Mouse (Mus musculus) WW6 (cell line): Measurements from ENCODE around the gene Ppp1r9a.

Source experiments
- DNase-seq: peaks from one replicate; pipeline ENCODE4 v3.0.0-alpha.2; 2013; ENCODE audit warnings: low read depth, low spot score

The Ppp1r9a gene

DNA sequence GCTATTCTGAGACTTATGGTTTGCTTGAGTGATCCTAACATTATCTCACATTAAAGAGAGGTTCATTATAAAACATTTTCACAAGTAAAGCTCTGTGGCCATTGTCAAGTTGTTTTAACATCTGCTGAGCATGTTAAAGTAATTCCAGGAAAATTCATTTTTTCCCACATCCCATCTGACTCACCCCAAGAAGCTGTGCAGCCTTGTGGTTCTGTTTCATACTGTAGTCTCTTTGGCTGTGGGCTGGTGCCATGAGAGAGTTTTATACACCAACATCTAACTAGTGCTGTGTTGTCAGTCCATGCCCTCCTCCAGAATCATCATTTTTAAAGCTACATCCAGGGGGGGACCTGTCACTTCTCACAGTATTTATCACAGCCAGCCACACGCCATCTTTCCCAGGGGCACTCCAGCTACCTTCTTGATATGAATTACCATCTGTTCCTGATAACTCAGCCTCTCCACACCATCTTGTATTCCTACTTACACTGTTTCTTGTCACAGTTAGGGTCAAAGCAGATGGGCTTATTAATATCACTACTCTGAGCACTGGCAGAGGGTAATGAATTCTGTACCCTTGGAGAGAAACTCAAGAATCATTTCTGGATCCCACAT is 252.7 kb downstream of the Ppp1r9a start:
- DNase-seq, result no peak

DNA sequence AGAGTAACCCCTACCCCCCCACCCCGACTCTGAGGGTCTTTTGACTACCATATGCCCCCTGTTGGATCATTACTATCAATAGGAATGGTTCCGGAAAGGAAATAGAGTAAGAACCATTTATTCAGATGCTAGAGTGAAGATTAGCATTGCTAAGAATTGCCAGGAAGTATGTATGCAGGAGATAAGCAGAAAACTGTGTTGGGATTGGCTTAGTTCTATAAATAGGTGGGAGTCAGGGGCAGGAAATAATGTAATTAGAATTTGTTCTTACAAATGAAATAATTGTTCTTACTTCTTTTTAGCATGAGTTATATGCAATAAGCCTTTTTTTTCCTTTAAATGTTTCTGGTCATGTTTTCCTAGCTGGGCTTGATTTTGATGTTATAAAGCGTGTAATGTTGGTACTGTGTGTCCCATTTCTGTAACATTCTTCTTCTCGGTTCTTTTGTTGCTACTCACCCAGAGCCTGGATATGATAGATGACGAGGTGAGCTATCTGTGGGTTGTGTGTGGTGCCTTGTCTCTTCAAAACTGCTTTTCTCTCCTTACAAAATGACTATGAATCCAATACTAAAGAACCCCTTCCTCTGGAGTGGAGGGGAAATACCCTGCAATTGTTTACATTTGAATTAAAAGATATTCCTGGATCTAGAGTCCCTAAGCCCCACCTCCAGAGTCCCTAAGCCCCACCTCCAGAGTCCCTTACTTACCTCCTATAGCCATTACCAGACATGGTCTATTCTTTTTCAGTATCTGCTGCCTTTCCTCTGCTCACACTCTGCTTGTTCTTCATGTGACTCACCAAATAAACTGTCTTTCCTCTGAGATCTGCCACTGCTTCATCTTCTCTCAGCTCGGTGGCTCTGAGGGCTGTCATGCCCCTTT is 254.1 kb downstream of the Ppp1r9a start:
- DNase-seq, result no peak

DNA sequence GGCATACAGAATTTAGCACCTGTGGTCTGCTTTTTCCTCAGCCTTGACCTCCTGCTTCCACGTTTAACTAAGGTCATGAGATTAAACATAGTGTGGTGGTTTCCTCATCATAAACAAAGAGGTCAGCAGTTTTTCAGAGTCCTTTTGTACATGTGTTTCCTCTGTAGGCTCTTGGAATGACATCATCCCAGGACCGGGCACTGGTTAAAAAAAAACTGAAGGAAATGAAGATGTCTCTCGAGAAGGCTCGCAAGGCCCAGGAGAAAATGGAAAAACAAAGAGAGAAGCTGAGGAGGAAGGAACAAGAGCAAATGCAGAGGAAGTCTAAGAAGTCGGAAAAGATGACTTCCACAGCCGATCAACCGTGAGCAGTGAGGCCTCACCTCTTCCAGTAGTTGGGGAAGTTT is 256.7 kb downstream of the Ppp1r9a start:
- DNase-seq, result no peak

DNA sequence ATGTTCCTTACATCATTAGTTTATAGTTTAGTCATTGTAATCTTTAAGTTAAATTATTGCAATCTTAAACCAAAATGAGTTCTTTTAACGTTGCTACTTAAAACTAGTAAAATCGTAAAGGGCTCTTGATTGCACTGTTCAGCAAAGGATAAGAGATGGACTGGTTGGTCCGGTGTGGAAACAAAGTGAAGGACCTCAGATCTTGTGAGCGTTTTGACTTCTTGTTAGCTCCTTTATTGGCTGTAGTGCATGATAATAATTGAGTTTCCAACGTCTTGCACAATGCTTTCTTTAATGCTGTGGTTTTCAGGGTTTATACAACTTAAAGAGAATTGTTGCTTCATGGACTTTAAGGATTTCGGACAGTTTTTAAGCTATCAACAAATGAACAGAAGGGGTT is 259.3 kb downstream of the Ppp1r9a start:
- no peak for DNase-seq

DNA sequence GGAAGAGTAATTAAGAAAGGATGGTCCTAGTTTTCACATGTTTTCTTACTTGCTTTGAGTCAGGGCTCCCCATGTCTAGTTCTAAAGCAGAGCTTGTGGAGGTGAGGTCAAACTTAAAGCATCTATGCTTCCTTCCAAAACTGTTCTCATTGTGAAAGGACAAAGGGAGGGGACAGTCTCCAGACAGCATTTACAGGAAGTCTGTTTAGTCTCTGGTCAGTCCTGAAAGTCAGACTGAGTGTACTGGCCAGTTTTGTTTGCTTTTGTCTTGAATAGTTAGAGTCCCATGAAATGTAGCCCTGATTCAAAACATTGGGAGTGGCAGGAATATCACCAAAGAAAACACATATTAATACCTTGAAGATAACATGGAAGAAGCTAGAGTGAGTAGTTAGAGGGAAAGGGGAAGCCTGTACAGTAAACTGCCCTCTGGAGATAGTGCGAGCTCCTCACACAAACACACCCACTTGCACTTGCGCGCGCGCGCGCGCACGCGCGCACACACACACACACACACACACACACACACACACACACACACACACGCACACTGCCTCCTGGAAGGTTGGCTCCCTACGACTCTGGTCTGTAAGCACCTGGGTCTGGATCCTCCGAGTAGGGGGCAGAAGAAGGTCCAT is 260.9 kb downstream of the Ppp1r9a start:
- no peak for DNase-seq

DNA sequence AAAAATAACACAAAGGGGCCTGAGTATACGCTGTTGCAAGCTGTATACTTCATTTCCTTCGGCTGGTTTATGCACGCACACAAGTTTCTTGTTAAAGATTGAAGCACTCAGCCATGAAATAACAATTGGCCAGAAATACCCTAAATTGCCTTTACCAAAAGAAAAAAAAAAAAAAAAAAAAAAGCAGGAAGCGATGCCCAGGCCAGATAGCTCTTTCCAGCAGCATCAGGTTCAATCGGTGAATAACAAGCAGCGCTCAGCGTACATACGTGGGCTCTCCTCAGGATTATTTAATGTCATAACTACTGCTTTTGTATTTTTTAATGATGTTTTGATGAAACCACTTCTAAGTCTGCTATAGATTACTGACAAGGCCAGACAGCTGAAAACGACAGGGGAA is 262.1 kb downstream of the Ppp1r9a start:
- DNase-seq, result no peak

DNA sequence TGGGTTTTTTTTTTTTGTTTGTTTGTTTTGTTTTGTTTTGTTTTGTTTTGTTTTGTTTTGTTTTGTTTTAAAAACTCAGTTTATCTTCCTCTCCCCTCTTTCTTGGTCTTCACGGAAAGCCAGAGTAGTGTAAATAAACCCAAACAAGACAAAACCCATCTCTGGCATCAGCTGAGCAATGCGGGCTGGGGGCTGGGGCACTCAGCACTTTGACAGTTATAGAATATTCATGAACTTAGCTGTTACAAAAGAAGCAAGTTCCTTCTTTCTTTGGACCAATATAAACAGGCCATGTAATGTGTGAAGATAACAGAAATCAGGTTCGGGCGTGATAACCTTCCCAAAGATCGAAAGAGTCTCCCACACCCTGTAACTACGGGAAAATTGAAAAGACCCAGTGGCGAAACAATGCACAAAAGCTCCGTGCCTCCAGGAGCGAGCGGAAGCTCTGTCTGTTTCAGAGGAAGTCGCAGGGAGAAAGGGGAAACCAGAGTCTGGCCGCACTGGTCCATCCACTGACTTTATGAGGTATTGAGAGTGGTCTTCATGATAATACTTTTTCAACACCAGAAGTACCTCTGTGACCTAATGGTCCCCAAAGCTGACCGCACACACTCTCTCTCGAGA is 264.4 kb downstream of the Ppp1r9a start:
- DNase-seq, result no peak

DNA sequence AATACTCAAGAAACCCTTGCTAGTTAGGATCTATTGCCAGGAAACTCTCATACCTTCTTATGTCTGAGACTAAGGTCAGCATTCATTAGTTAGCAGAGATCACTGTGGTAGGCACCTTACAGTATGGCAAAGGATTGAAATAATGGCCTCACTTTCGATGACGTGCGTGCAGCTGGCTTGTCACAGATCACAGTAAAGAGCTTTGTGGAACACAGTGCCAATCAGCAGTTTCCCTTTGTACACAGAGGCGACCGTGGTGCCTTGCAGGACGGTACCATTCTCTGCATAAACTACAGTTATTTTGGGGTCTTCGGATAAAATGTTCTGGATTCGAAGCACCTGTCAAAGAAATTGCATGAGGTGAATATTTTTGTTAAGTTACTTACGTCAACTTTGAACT is 265.4 kb downstream of the Ppp1r9a start:
- no peak for DNase-seq

DNA sequence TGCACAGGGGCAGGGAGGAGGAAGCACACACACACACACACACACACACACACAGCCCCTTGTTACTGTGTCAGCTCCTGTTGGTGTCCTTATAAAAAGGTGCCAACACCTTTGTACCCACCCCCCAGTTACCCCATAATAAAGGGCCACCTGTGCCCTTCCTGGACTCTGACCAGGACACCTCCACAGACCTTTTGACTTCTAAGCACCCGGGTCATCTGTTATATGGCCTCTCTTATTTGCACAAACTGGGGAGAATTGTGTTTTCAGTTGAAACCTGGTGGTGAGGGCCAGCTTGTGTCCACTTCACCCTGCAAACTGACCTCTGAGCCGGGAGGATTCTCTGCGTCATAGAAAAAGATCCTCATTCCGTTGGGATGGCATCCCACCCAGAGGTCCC is 268.7 kb downstream of the Ppp1r9a start:
- DNase-seq, result no peak

DNA sequence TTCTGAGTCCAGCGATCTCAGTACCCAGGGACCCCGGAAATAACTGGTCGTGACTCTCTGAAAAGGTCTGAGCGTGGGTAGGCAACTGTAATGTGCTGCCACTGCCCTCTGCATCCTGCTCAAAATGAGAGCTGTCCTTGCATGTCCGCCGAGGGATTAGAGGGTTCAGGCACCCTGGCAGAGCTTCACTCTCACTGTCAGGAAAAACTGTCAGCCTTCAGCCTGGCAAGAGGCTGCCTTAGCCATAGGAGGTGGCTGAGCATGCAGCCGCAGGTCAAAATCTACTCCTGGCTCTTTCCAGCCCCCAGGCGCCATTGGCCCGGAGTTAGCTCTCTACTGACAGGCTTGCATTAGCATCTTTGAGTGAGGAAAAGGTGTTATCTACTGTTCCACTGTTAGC is 269.9 kb downstream of the Ppp1r9a start:
- no peak for DNase-seq

DNA sequence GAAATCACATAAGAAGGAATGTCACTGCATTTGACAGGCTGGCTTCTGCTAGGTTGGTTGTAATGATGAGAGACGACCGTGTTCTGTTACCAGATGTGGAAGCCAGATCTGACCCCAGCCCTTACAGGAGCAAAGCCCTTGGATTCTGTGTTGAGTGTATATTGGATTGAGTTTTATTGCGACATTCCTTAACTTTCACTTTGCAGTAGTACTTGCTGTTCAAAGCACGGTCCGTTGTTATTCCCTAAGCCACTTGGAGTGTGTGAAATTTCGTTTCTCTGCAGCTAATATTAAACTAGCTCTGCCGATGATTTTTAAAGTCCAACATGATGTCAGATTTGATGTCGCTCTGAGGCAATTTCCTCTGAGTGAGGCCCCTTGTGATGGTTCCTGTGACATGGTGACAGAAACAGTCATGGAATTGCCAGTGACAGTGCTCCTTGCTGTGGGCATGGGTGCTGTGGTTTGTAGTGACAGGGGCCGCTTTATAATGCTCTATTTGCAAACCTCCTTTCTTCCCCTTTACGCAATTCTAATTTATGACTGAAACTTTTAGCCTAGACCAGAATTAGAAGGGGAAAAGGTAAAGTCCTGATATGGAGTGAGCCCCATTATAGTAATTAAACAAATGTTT is 271.6 kb downstream of the Ppp1r9a start:
- DNase-seq, result no peak

DNA sequence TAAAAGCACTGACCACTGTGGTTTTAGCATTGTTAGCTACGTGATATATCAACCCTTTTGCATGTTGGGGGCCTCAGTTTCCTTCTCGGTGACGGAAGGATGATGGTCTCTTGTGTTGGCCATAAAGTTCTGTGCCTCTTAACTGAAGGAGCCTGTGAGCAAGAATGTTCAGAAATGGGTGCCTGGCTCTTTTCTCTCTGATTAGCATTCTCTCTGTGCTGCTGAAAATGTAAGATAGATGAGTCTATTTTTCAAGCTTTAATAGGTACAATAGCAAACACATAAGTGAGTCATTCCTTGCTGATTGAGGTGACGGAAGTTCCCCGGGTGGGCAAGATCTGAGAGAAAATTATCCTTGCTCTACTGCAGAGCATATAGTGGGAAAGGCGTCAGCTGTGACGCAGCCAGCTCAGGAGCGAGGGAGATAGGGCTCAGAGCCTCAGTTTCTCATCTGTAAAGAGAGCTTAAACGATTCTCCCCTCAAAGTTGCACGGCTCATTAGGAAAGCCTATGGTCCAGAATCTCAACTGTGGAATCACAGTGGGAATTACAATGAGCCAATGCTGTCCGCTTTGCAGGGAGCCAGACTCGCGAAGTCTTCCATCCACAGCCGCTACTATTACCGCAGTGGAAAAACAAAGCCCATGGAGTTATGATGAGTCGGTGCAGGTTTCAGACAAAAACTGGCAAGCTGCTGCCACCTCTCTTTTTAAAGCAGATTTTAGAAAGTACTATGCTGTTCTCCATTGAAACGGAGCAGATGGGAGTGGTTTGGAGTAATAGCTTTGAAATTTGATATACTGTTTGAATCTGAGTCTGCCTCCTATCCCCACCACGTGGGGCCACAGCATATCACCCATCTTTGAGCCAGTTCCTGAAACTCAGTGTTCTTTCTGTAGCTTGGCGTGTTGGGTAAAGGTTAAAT is 275.5 kb downstream of the Ppp1r9a start:
- no peak for DNase-seq

DNA sequence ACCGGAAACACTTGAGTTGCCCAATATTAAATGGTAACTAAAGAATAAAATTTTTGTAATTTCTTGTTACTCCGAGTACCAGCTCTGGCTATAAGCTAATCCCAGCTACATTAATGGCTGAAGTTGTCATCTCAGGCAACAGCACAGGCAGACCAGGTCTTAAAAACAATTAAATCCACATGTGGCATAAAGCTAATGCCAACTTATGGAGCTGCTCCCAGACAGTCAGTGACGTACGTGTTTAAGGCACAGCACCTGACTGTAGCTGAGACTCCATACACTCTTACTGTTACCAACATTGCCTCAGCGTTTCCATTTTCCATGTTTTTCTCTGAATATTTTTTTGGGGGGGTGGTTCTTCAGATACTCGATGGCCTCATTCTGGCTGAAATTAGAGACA is 276.5 kb downstream of the Ppp1r9a start:
- DNase-seq, result no peak

DNA sequence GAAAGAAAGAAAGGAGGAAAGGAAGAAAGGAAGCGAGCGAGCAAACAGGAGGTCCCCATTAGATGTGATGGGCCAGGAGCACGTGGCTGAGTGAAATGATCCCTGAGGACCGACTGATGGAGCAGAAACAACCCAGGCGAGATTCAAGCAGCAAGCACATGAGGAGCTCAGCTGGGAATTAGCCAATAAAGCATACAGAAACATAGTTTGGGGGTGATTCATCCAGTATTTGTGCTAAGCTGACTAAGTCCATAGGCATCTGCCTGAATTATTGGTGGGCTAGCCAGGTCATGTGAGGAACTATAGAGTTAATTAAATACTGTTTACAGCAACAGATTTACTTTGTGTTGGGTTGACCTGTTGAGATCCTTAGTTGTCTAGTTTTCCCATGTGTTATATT is 277.9 kb downstream of the Ppp1r9a start:
- DNase-seq, result no peak

DNA sequence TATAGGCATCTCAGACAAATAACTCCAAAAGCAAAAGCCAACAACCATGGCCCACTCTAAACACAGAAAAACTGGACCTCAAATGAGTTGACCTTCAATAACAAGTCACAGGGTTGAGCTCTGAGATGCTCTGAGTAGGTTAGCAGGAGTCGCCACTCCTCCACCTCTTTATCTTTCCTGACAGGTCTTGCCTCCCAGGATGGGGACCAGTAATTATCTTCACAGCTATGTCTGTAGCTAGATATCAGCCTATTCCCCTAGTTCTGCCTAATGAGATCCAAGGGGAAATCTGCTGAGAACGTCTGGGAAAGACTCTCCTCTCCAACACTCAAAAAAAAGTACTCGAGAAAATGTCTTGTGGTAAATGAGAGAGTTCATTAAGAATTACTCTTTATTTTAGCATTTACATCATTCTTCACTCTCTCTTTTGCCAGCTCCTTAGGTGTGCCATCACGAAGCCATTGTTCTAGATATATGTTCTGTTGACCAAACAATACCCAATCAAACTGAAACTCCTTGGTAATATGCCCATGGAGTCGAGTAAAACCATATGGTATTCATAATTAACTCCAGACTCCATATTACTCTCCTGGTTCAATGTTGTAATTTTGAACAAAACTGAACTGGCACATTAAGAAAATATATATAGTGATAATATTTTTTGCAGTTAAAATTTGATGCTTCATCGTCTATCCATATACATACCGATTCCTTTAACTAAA is 283.7 kb downstream of the Ppp1r9a start:
- no peak for DNase-seq

DNA sequence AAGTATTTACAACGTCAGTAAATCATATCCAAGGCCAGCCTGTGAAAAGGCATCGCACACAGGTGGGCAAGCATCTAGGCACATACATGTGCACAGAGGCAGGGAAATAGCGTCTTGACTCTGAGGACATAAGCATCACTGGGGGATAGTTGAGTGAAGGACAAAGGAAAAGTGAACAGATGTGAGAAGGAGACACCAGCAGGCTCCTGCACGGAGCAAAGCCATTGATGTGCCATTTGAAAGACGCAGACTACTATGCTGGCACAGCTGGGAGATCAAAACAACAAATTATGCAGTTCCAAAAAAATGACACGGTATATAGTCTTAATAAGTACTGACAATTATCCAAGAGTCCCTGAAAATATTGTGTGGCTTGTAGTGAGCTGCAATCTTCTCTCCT is 284.9 kb downstream of the Ppp1r9a start:
- no peak for DNase-seq

DNA sequence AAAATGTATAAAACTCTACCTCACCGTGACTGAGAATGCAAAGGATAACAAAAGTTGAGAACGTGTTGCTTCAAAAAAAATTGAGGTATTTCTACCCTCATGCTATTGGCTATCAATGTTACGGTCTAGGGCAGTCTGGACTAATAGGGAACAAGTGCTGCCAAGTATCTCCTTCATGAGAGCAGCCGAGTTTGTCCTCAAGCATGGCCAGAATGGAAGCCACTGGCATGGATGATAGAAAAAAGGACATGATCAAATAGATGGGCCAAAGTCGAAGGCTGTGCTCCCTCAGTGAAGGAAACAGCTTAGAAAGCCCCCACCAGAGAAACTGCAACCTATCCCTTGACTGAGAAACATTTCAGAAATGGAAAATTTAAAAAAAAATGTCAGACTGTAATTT is 285.3 kb downstream of the Ppp1r9a start:
- DNase-seq, result no peak

DNA sequence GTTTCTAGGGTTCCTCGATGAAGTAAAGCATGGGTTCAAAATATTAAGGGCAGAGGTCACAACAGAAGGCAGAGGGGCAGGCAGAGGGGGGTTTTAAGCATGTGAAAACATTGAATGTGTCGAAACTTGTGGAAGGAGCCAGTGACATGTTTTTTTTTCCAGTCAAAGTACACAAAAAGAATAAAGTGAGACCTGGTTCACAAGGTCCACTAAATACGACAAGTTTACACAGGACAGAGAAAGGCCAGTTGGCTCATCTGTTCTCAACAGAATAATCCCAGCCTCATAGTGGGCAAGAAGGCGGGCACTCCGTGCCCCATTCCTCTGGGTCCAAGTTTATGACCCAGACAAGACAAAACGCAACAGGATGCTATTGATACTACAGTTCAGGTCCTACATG is 286.2 kb downstream of the Ppp1r9a start:
- DNase-seq, result no peak

DNA sequence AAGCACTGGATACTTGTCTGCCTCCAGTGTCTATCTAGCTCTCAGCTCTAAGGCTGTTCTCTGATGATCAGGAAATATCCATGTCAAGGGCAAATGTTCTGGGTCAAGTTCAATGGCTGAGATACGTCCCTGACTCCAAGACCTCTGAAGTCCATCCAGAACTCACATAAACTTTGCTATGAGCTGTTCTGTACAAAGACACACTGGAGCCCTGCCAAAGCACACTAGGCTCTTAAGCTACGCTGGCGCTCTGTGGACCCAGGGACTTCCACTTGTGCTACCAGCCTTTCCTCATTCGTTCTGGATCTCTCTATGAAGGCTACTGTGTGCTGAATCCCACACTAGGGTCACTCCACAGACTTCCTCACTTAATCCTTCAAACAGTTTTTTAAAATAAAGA is 286.8 kb downstream of the Ppp1r9a start:
- no peak for DNase-seq

DNA sequence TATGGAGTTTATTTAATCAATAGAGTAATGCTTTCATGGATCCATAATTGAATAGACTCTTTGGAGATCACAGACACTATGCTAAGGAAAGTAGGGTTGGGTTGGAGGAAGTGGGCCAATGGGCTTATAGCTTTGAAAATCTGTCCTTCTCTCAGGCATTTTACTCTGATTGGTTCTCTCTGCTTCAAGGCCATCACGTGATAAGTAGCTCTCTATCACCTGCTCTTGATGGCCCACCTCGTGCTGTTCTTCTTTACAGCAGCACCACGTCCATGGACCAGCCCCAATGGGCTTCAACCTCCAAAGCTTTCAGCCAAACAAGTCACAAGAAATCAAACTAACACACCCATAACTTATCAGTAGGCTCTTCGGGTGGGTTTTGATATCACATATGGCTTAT is 288.0 kb downstream of the Ppp1r9a start:
- no peak for DNase-seq
